Mouse (Mus musculus): ENCODE measurements around the gene 4932438H23Rik. TPM values are rescaled to one million over a fixed set of nuclear protein-coding genes. Genes with fewer than 3 reads are reported as not detected.

4932438H23Rik gene
- total RNA-seq, 4 experiments from 2014 or later = 0.17 to 0.32 TPM; not detected in 2

GRCm38 (mm10) chr16:91056043-91056821, 38.7 kb downstream of the 4932438H23Rik start:
- DNase-seq = no peak

DNA sequence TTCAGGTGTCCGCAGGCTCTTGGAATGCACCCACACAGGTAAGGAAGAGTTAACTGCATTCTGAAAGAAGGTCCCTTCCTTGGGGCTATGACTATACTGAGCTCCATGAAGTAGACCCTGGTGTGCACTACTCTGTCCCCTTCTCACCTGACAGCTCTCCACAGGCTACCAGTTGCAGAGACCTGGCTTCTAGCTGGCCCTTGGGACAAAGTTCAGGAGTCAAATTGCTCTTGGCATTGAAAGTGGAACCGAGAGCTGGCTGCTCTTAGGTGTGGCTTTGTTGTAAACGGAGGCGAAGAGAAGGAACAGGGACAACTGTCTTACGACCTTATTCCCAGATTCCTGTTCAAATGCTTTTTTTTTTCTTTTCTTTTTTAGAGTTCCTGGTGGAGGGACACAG, 39.8 kb downstream of the 4932438H23Rik start:
- DNase-seq = no peak

DNA sequence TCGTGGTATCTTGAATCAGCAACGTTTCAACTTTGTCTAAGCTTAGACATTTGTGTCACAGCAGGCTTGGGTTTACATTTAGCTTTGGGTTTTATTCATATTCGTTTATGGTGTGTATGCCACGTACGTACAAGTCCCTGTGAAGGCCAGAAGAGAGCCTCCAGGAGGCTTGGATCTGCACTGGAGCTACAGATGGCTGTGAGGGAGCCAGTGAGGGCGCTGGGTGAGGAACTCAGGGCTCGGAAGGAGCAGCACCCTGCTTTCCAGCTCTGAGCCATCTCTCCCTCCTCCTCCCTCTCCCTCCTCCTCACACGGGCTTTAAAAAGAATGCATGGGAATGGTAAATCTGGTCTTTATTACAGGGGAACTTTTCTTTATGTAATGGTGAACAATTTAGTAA, 41.3 kb downstream of the 4932438H23Rik start:
- DNase-seq = no peak

DNA sequence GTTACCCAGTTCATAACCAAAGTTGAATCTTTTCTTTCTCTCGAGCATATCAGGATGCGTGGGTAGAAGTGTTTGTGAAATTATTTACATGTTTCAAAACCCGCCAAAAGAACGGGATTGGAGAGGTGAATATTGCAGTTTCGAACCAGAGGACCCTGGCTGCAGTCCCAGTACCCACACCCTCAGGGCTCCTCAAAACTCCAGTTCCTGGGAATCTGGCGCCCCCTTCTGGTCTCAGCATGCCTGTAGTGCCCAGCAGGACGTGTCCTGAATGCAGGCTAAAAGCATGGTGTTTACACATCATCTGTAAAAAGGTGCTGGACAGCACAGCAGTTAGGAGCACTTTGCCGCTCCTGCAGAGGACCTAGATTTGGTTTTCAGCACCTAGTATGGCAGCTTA, 49.4 kb downstream of the 4932438H23Rik start:
- peak; percentile 13 for DNase-seq

DNA sequence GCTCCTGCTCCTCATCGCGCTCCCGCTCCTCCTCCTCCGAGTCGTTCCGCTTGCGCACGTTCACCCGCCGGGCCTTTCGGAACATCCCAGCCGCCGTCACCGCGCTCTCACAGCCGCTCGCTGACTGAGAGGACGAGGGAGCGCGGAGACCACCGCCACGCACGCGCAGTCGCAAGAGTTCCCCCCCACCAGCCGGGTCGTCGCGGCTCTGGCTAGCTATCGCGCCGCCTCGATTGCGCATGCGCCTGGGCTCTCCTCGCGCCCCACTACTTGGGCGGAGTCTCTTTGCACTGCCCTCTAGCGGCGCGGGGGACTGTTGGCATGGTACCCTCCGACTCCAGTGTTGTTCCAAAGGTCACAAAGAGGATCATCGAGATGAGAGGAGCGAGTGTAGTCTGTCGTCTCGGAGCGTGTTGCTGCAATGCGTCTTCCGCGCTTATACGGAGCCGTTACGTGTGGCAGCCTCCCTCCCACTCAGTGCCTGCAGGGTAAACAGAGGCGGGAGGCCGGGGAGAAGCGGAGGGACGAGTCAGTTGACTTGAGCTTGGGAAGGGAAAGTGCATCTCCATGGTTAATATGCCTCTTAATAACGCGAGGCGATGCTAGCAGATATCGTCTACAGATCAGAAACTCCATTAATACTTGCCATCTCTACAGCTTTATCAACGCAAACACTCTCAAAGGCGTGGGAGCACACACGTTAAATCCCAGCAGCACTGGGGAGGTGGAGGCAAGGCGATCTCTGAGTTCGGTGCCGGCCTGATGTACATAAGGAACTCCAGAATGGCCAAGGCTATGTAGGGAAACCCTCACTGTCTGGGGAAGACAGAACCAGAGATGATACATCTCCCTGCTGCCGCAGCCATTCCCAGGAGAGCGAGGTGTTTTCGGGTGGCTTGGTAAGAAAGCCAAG, 50.4 kb downstream of the 4932438H23Rik start, which contains the start of gene Paxbp1:
Gene Paxbp1 (minus strand): TSS at position 274 of the 913 bp plus-strand sequence.
- peak; percentile 97 for DNase-seq

GRCm38 (mm10) chr16:91043461-91044248, 51.3 kb downstream of the 4932438H23Rik start:
- DNase-seq = peak; percentile 40

- DNase-seq = peak; percentile 10
These were observed 52.3 kb downstream of the 4932438H23Rik start for GRCm38 (mm10) chr16:91042640-91043039.

GRCm38 (mm10) chr16:91035866-91036265, 59.1 kb downstream of the 4932438H23Rik start:
- no peak for DNase-seq

GRCm38 (mm10) chr16:91030751-91031150, 64.2 kb downstream of the 4932438H23Rik start:
- DNase-seq = no peak

DNA sequence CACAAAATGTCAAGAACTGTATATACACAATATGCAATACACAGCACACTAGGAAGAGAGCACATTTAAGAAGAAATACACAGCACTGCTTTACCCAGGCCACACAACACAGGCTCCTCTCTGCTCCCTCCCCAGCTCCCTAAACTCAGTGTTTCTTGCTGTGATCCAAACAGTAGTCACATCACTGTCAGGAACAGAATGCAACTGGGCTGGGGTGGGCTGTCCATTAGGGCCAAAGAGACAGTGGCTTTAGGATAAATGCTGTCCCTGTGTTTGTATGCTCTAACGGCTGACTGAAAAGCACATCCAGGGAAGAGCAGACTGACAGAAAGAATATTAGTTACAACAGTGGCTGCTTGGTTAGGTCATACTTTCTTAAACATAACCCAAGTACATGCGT, 65.0 kb downstream of the 4932438H23Rik start:
- no peak for DNase-seq

GRCm38 (mm10) chr16:91029161-91029743, 65.7 kb downstream of the 4932438H23Rik start:
- no peak for DNase-seq

DNA sequence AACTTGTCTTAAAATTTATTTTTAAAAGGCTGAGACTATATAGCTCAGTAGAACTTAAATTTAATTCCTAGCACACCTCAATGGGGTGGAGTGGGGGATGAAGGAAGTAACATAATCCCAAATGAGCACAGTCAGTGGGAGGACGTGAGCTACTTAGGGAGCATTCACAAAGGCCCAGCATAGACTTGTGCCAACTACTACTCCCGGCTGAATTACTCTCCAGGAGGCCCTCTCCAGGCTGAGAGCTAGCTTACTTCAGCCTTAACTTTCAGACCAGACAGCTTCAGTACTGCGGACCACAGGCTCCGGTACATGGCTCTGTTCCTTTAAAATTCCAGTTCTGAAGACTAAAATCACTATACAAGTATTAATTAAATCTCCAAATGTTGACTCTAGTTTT, 68.6 kb downstream of the 4932438H23Rik start:
- no peak for DNase-seq

- DNase-seq = no peak
These were observed 71.5 kb downstream of the 4932438H23Rik start for GRCm38 (mm10) chr16:91023384-91023783.

DNA sequence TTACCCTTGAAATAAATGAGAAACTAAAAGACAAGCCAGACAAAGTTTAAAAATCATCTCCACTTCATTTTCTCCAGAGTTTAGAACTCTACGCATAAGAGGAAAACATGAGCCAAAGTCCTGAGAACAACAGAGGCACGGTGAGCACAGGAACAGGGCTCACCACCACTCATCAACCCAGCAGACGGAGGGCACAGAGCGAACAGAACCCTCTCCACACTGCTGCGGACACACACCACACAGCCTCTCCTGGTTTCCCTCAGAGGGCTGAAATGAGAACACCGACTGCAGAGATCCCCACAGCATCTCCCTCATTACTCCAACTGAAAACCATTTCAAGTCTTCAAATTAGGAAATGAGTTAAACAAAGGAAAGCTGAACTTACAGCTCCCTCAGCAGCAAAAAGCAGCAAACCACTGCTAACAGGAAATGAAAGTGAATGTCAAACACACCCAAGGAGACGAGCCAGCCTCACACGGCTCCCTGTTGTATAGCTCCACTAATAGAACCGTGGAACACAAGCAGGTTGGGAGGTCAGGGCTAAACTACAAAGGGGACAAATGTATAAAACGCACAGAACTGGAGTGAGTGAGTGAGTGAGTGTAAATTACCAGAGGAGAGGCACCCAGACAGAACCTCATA, 74.0 kb downstream of the 4932438H23Rik start:
- no peak for DNase-seq

GRCm38 (mm10) chr16:91019476-91019875, 75.4 kb downstream of the 4932438H23Rik start:
- DNase-seq = no peak

DNA sequence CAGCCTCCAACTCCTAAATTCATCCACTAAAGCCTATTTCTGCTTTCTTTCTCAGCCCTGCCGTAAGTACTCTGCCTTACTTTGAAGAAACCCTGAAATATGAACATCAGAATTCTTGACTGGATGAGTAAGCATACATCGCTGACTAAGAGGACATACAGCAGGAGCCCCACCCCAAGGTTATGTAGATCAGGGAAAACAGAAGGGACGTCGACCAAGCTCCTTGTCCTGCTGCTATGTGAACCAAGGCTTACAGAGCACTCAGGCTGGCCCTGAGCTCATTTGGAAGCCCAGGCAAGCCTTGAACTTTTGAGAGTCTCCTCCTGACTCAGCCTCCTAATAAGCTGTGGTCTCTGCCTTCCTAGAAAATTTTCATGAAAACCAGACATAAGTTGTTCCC, 79.2 kb downstream of the 4932438H23Rik start:
- DNase-seq = peak; percentile 53

DNA sequence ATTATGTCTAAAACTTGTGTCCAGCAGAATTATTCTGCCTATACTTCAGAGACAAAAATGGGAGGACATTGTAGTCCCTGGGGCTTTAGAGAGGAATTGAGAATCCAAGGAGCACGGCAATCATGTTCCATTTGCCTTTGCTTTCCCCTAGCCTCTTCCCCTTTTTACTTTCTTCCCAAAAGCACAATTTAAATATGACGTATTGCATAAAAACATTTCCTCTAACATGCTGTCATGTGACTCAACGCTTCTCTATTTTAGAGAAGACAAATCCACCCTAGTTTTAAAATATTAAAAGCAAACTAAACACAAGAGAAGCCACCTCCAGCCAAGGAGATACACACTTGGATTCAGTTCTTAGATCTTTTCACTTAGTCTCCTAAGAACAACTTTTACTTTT, 83.1 kb downstream of the 4932438H23Rik start:
- DNase-seq = no peak

DNA sequence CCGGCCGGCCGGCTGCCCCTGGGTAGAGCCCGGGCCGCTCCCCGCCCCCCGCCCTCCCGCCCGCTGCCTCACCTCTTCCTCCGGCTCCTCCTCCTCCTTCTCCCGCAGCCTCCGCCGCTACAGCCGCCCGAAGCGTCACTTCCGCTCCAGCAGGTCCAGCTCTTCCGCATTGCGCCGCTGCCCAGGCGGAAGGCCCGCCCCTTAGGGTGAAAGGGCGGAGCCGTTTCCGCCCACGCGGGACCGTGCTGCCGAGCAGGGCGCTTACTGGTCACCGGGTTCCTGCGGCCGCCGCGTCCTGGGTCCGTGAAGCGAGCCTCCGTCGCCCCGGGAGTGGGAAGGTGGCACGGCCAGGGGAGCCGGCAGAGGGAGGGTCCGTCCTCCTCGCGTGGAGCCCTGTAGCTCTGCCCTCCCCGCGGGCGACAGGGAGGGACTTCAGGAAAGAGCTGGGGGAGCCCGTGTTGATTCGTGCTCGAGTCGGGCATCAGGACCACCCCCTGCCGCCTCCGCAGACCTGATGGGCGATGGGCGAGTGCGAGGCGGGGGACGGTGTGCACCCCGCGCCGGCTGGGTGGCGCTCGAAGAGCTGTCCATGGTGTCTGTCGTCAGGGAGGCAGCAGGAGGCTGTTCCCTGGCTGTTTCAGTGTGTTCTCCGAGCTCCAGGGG, 83.8 kb downstream of the 4932438H23Rik start, which contains the start of gene Synj1:
Gene Synj1 (minus strand): TSS at position 288 of the 663 bp plus-strand sequence.
- peak; percentile 90 for DNase-seq

DNA sequence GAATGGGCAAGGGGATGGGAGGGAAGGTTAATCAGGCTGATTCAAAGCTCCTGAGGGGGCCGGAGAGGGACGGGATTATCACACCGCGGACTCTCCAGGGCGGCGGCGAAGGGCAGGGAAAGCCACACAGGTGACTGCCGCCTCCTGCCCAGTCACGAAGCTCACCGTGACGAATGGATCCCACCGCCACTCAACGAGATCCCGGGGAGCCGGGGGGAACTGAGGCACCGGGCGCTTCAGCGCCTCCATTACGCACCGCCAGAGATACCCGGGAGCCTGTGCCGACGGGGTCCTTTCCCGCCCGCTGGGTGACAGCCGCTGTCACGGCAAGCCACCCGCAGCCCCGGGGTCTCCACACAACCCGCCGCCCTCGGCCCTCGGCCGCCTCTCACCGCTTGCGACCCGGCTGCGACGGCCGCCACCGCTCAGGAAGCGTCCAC, 84.3 kb downstream of the 4932438H23Rik start:
- no peak for DNase-seq

- DNase-seq = no peak
These were observed 84.9 kb downstream of the 4932438H23Rik start for GRCm38 (mm10) chr16:91009942-91010529.
